8 mouse cellular contexts compared by ENCODE assay signal in genomic region chr12:85571312-85571711, GRCm38 (mm10). TPM values are rescaled to one million over a fixed set of nuclear protein-coding genes. Genes with fewer than 3 reads are reported as not detected.
DNase-seq lines count a peak whose midpoint lies in the region; ATAC-seq lines count a peak whose summit lies in the region.

No protein-coding gene starts in this region.

- DNase-seq in ovary, postnatal 36 days (ENCODE audit: low spot score) = peak; percentile 29
- no peak for DNase-seq in ovary, postnatal 14 days (ENCODE audit: low spot score)
- peak; percentile 24 for DNase-seq in brain, embryonic 18.5 days (ENCODE audit: low read depth, low spot score)
- DNase-seq in gastrocnemius, postnatal 10 days = peak; percentile 65
- DNase-seq in layer of hippocampus, postnatal 14 days (ENCODE audit: low spot score in 2 of 2) = peak; percentile 40 to 49
- peak; percentile 40 to 67 for DNase-seq in right cerebral cortex, postnatal 36 days (ENCODE audit: low spot score in 2 of 2)
- DNase-seq in T-cell, adult 2 months (ENCODE audit: low spot score) = no peak

- ATAC-seq in activated CD4-positive, CD25-positive, alpha-beta regulatory T cell, adult 4 months = no peak

RNA-seq across cellular contexts. Expression of gene Jdp2, which starts 27.5 kb away (rescaled TPM):
- 10 to 100 TPM; 15.2 to 17.1 TPM for total RNA-seq in gastrocnemius, postnatal 10 days (2021)
- total RNA-seq in layer of hippocampus, postnatal 14 days (2021) = 10 to 100 TPM; 29.4 to 34.1 TPM
- polyA plus RNA-seq in activated CD4-positive, CD25-positive, alpha-beta regulatory T cell, adult 4 months (2017; shearing (Covaris generic)) = not detected

Comparison
In these comparisons a context has a peak if more than half of its experiments do, and no peak if none do; other contexts are left out.
1. DNase-seq: peak in ovary, postnatal 36 days (single experiment), brain, embryonic 18.5 days (single experiment), gastrocnemius, postnatal 10 days (single experiment), layer of hippocampus, postnatal 14 days (2 of 2) and right cerebral cortex, postnatal 36 days (2 of 2); none in ovary, postnatal 14 days (single experiment) and T-cell, adult 2 months (single experiment).